Mouse (Mus musculus) limb, embryonic 14.5 days (tissue): ENCODE results near the gene Smim9. TPM values are rescaled to one million over a fixed set of nuclear protein-coding genes. Genes with fewer than 3 reads are reported as not detected.

Experiments
- ATAC-seq: fragments of 200-750 bp; cut with Nextera tagmentation; 2 replicates; pipeline ENCODE4 v1.8.0; 2017; ENCODE audit warnings: low read depth, moderate number of reproducible peaks, moderate TSS enrichment; ENCODE audit not compliant: low FRiP score
- DNase-seq: peaks from one replicate; pipeline ENCODE4 v3.0.0-alpha.2; 2015; ENCODE audit warnings: low spot score
- H3K27ac ChIP-seq: fragments of 300-500 bp; sonication (generic); replicated peaks from 2 replicates; pipeline ENCODE4 v1.5.1; 2014; ENCODE audit warnings: low read depth, mild to moderate bottlenecking, low read length, moderate library complexity, mixed read lengths
- H3K27me3 ChIP-seq: fragments of 300-500 bp; sonication (generic); 2 replicates; pipeline ENCODE4 v1.6.1; 2014; ENCODE audit warnings: low read length, mixed read lengths; ENCODE audit not compliant: control insufficient read depth, insufficient read depth
- H3K36me3 ChIP-seq: fragments of 300-500 bp; sonication (generic); 2 replicates; pipeline ENCODE4 v1.6.1; 2014; ENCODE audit warnings: mild to moderate bottlenecking, low read length, moderate library complexity, mixed read lengths; ENCODE audit not compliant: control insufficient read depth, insufficient read depth
- H3K4me1 ChIP-seq: fragments of 300-500 bp; sonication (generic); 2 replicates; pipeline ENCODE4 v1.6.1; 2014; ENCODE audit warnings: antibody characterized with exemption, low read length, mixed read lengths; ENCODE audit not compliant: control insufficient read depth, insufficient read depth
- H3K4me2 ChIP-seq: fragments of 300-500 bp; sonication (generic); replicated peaks from 2 replicates; pipeline ENCODE4 v1.6.1; 2014; ENCODE audit warnings: low read depth, mild to moderate bottlenecking, low read length, moderate library complexity; ENCODE audit not compliant: severe bottlenecking
- H3K4me3 ChIP-seq: fragments of 300-500 bp; sonication (generic); replicated peaks from 2 replicates; pipeline ENCODE4 v1.5.1; 2014; ENCODE audit warnings: low read length
- H3K9ac ChIP-seq: fragments of 300-500 bp; sonication (generic); 2 replicates; pipeline ENCODE4 v1.6.1; 2014; ENCODE audit warnings: mild to moderate bottlenecking, low read depth, low read length, moderate library complexity; ENCODE audit not compliant: severe bottlenecking
- H3K9me3 ChIP-seq: fragments of 300-500 bp; sonication (generic); 2 replicates; pipeline ENCODE4 v1.6.1; 2016; ENCODE audit warnings: low read length; ENCODE audit not compliant: control insufficient read depth
- POLR2A ChIP-seq: fragments of 200-500 bp; IDR thresholded peaks from 2 replicates; pipeline ENCODE4 v1.8.0; 2012; ENCODE audit warnings: inconsistent platforms, mild to moderate bottlenecking, moderate library complexity, borderline replicate concordance; ENCODE audit not compliant: insufficient read depth, insufficient read length; ENCODE audit errors: extremely low read depth
- WGBS: fragments of 180-500 bp; shearing (Covaris S2); extraction: QIAGEN DNeasy Blood & Tissue Kit; methylation state at CpG from one replicate; pipeline ENCODE4 v1.1.7; 2014; 5-methylcytosine and 5-hydroxymethylcytosine counted together
- polyA plus RNA-seq, 2 experiments: library from polyadenylated mRNA; depleted of rRNA in 1 of 2; stranded (reverse) in 1 of 2; unstranded in 1 of 2; fragments of >200 nt; fragmentation: Nextera tagmentation in 1 of 2; extraction: Ambion mirVana in 1 of 2; gene quantifications; 2 replicates each; pipeline versions ENCODE4 v1.2.1 to v1.2.3; 2012 to 2014

Gene Smim9
- polyA plus RNA-seq, 2 experiments, result not detected

- Histone ChIP-seq H3K27ac (no peak overlapping the region), H3K4me3 (no peak overlapping the region), H3K36me3 (no peaks in the 10 kb centered on the region), H3K4me2 (no peak overlapping the region), H3K4me1 (no peaks in the 10 kb centered on the region), H3K27me3 (no peaks in the 10 kb centered on the region), H3K9me3 (no peaks in the 10 kb centered on the region), H3K9ac (no peak overlapping the region)
- DNase-seq (no peak), ATAC-seq (no peak)
- WGBS, result 92% methylated on average over 2 of the region's 2 CpGs
- no peak for TF ChIP-seq POLR2A
Observed at GRCm38 (mm10) chrX:75138182-75138581, 25.4 kb downstream of the Smim9 start.

GRCm38 (mm10) chrX:75137729-75138128 lies 25.8 kb downstream of the Smim9 start:
- H3K36me3 ChIP-seq, result no peaks in the 10 kb centered on the region
- no peak overlapping the region for H3K27ac ChIP-seq
- no peak overlapping the region for H3K4me2 ChIP-seq
- H3K9ac ChIP-seq, result no peak overlapping the region
- ATAC-seq, result no peak
- no peak for TF ChIP-seq POLR2A
- WGBS, result 78% methylated on average over 2 of the region's 2 CpGs
- no peaks in the 10 kb centered on the region for H3K27me3 ChIP-seq
- no peaks in the 10 kb centered on the region for H3K4me1 ChIP-seq
- no peak for DNase-seq
- H3K4me3 ChIP-seq, result no peak overlapping the region
- no peaks in the 10 kb centered on the region for H3K9me3 ChIP-seq

GRCm38 (mm10) chrX:75136938-75137337 lies 26.6 kb downstream of the Smim9 start:
- DNase-seq, result no peak
- no peak for ATAC-seq
- Histone ChIP-seq H3K27ac (no peak overlapping the region), H3K9me3 (no peaks in the 10 kb centered on the region), H3K4me3 (no peak overlapping the region), H3K4me2 (no peak overlapping the region), H3K36me3 (no peaks in the 10 kb centered on the region), H3K27me3 (no peaks in the 10 kb centered on the region), H3K9ac (no peak overlapping the region), H3K4me1 (no peaks in the 10 kb centered on the region)
- no peak for TF ChIP-seq POLR2A

GRCm38 (mm10) chrX:75130467-75131160 lies 33.0 kb downstream of the Smim9 start, which contains the start of gene Mpp1:
TSS of gene Mpp1 (minus strand) at chrX:75131016.
- Histone ChIP-seq H3K9me3 (no peaks in the 10 kb centered on the region), H3K9ac (peak within 1 kb of the TSS; percentile 69), H3K4me3 (peak within 1 kb of the TSS; percentile 50), H3K4me1 (no peaks in the 10 kb centered on the region), H3K4me2 (peak within 1 kb of the TSS; percentile 46), H3K27me3 (no peaks in the 10 kb centered on the region), H3K36me3 (no peaks in the 10 kb centered on the region), H3K27ac (peak within 1 kb of the TSS; percentile 76)
- peak; percentile 90 for DNase-seq
- TF ChIP-seq POLR2A, result no peak
- peak; percentile 99 for ATAC-seq
- WGBS, result 22% methylated on average over 35 of the region's 36 CpGs

GRCm38 (mm10) chrX:75129474-75129873 lies 34.1 kb downstream of the Smim9 start:
- Histone ChIP-seq H3K36me3 (peaks cover 7% of the 10 kb centered on the region), H3K4me1 (no peaks in the 10 kb centered on the region), H3K4me3 (no peak overlapping the region), H3K9me3 (no peaks in the 10 kb centered on the region), H3K9ac (no peak overlapping the region), H3K27ac (no peak overlapping the region), H3K27me3 (no peaks in the 10 kb centered on the region), H3K4me2 (no peak overlapping the region; the same call in 1 of the 2 replicates)
- ATAC-seq, result no peak
- TF ChIP-seq POLR2A, result no peak
- no peak for DNase-seq
- 71% methylated on average over 2 of the region's 2 CpGs for WGBS

- no peak overlapping the region for H3K4me3 ChIP-seq
- H3K27me3 ChIP-seq, result no peaks in the 10 kb centered on the region
- ATAC-seq (no peak), DNase-seq (peak; percentile 4)
- H3K9me3 ChIP-seq, result no peaks in the 10 kb centered on the region
- H3K4me2 ChIP-seq, result no peak overlapping the region
- peaks cover 7% of the 10 kb centered on the region for H3K36me3 ChIP-seq
- H3K9ac ChIP-seq, result no peak overlapping the region
- no peak overlapping the region for H3K27ac ChIP-seq
- no peak for TF ChIP-seq POLR2A
- no peaks in the 10 kb centered on the region for H3K4me1 ChIP-seq
Observed at GRCm38 (mm10) chrX:75128333-75128980, 35.1 kb downstream of the Smim9 start.
